Mouse (Mus musculus) heart, adult 8-10 months (tissue): ENCODE data around the gene Mlec. TPM values are rescaled to one million over a fixed set of nuclear protein-coding genes. Genes with fewer than 3 reads are reported as not detected.
"Not testable (repeated sequence)": the region's sequence is repeated elsewhere in the genome, so short reads cannot be mapped to it uniquely, and the experiment has no call there.

ENCODE experiments used
- DNase-seq: peaks from one replicate; pipeline ENCODE4 v3.0.0; 2022; ENCODE audit warnings: low spot score
- total RNA-seq, 4 experiments: library from RNA; stranded (reverse); gene quantifications; 2 replicates each; pipeline ENCODE4 v1.2.4; 2022

Gene Mlec
- total RNA-seq, 4 experiments from 2014 or later: 75.2 to 88.5 (median 78.8) TPM

GRCm38 (mm10) chr5:115150991-115151390, 7.0 kb downstream of the Mlec start:
- no peak for DNase-seq

- DNase-seq: no peak
Measured at GRCm38 (mm10) chr5:115149675-115150459, 8.1 kb downstream of the Mlec start.

DNA sequence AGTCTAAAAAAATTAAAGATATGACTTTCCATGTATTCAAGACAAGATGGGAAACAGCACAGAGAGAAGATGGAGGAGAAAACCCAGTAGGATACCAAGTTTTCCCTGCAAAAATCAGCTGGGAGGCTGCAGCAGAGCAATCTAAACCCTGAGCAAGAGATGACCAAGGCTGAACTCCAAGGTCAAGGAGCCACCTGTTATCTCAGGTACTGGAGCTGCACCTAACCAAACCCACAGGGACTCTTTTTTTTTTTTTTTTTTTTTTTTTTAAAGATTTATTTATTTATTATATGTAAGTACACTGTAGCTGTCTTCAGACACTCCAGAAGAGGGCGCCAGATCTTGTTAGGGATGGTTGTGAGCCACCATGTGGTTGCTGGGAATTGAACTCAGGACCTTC, 9.1 kb downstream of the Mlec start:
- DNase-seq: not testable (repeated sequence)

DNA sequence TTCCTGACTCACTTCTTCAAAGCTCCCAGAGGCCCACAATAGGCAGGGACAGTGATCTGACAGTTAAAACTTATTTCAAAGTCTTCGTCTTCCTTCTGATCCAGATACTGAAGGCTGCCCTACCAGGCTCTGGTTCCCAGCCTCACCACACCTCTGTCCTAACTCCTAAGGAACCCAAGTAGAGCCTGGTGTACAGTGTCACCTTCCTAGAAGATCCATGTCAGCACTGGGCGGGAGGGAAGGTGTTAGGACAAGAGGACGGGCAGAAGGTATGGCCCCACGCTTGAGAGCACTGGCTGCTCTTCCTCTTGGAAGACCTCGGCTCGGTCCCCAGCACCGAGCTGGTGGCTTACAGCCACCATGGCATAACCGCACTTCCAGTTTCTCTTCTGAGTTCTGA, 9.6 kb downstream of the Mlec start:
- DNase-seq: no peak

GRCm38 (mm10) chr5:115147388-115147787, 10.6 kb downstream of the Mlec start:
- DNase-seq: no peak

- DNase-seq: no peak
Measured at GRCm38 (mm10) chr5:115146747-115147130, 11.2 kb downstream of the Mlec start.

GRCm38 (mm10) chr5:115145976-115146746, 11.8 kb downstream of the Mlec start:
- no peak for DNase-seq

GRCm38 (mm10) chr5:115145253-115145968, 12.6 kb downstream of the Mlec start:
- DNase-seq: no peak

- no peak for DNase-seq
Measured at GRCm38 (mm10) chr5:115144471-115144870, 13.5 kb downstream of the Mlec start.

DNA sequence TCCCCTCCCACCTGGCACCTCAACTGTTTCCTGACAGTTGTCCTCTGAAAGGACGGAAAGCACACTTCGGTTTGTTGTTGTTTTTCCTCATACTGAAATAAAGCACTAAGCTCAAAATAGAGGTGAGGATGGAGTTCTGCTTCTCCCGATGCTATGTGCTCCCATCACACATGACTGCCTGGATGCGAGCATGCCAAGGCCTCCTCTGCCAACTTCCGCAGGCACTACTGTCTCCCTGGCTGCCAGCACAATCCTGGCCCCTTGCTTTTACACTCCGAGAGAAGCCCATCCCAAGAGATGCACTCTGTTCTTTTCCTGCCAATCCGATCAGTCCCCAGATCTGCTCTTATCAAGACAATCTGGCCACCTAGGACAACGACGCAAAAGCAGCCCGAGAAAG, 14.4 kb downstream of the Mlec start:
- DNase-seq: no peak

- DNase-seq: no peak
Measured at GRCm38 (mm10) chr5:115142166-115142697, 15.7 kb downstream of the Mlec start.

- no peak for DNase-seq
Measured at GRCm38 (mm10) chr5:115140726-115141125, 17.3 kb downstream of the Mlec start.

GRCm38 (mm10) chr5:115139124-115139523, 18.9 kb downstream of the Mlec start:
- no peak for DNase-seq

GRCm38 (mm10) chr5:115134234-115135165, 23.5 kb downstream of the Mlec start, which contains the start of gene Unc119b:
Gene Unc119b, minus strand, starts transcription at chr5:115134975.
- DNase-seq: peak; percentile 84

- no peak for DNase-seq
Measured at GRCm38 (mm10) chr5:115133358-115134066, 24.5 kb downstream of the Mlec start.

DNA sequence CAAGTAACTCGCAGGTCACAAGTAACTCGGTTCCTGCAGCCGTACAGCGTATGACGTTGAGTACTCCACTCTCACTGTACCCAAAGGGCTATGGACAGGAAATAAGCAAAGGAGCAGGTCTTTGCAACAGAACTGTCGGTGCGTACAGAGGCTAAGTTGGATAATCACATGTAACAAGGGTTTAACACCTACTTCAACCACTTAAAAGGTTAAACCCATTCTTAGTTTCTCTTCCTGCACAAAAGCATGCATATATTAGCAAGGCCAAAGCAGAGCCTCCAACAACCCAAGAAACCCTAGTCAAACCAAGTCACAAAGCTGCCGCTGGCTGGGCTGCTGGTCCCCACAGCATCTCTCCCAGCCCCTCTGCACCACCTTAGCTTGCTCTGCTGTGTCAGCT, 25.5 kb downstream of the Mlec start:
- no peak for DNase-seq

DNA sequence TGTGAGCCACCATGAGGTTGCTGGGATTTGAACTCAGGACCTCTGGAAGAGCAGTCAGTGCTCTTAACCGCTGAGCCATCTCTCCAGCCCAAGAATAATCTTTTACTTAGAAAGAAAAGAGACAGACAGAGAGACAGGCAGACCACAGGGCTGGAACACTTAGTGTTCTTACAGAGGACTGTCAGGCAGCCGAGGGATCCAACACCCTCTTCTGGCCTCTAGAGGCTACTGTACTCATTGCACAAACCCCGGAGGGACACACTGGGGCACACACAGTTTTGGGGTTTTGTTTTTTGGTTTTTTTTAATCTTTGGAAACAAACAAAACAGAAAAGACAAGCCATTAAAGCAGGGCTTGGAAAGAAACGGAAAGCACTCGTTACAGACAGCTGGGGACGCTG, 28.7 kb downstream of the Mlec start:
- no peak for DNase-seq

GRCm38 (mm10) chr5:115127421-115128179, 30.4 kb downstream of the Mlec start:
- no peak for DNase-seq

DNA sequence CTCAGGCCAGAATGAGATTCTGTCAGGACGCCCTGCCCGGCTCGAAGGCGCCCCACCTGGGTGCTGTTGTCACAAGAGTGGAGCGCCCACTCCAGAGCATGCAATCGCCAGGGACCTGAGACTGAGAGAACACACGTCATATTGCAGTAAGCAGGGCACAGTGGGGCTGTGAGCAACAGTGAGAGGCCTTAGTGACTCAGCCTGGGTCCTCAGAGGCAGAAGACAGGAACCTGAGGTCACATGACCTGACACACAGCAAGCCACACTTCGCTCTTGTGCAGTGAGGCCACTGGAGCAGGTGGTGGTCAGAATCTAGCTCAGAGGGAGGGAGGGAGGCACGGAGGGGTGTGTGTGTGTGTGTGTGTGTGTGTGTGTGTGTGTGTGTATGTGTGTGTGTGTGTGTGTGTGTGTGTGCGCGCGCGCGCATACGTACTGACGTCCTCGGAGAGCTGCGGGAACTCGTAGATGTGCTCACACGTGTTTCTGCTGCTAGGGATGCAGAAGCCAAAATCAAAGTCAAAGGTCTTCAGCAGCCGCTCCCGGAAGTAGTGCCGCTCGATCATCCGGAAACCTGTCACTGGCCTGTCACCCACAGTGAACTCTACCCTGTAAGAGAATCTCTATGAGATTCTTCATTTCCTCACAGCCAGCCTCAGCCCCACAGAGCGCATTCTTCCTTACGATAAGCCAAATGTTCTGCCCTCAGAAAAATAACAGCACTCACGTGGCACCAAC, 31.2 kb downstream of the Mlec start:
- DNase-seq: no peak
